Mouse (Mus musculus): ENCODE measurements around the gene Abhd14b.

DNA sequence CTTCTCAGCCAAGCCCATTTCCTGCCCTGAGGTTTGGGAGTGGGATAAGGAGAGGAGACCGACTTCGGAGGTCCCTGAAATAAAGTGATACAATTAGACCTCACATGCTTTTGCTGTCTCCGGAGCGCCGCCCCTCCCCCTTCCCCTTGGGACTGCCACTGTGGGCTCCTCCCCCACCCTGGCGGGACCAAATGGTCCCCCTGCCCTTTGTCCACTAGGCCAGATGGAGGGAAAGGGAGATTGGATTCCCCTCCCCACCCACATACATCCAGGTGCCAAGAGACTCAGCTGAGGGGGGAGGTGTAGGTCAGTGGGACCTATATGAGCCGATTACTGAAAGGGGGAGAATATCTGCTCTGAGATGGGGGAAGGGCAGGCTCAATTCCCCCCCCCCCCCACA, 5.6 kb downstream of the Abhd14b start:
- TF ChIP-seq POLR2A (IDR thresholded peaks at IDR 0.05; ENCODE audit: control insufficient read depth, extremely low read depth, insufficient read depth, low read length, poor library complexity) (no peak), CTCF (IDR thresholded peaks at IDR 0.05; ENCODE audit: borderline replicate concordance, control insufficient read depth, extremely low read depth, insufficient read depth, low read length, poor library complexity) (no peak)
